Mouse (Mus musculus): ENCODE results near the gene Znrf1. TPM values are rescaled to one million over a fixed set of nuclear protein-coding genes. Genes with fewer than 3 reads are reported as not detected.

Znrf1 gene
- total and polyA plus RNA-seq, 3 experiments = 9.3 to 21.2 (median 9.5) TPM

DNA sequence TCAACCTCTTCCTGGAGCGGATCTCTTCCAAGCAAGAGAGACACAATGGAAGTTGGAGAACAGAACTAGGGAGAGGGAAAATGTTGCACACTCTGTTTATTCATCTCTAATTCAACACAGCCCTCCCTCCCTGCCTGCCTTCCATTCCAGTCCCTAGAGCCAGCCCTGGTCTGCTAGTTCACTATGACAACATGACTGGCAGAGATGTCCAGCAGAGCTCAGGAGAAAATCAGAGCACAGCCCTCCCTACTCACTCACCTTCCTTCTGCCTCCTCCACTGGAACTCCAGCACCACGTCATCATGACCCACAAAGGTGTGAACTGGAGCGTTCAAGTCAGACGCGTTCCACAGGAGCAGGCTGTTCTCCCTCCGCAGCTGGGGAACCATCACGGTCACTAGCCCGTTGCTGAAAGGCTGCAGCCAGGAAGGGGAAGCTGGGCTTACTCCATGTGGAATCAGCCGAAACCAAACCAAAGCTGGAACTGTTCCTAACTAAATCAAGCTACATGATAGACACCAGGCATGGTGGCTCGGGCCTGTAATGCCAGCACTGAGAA is 45.8 kb upstream of the Znrf1 start:
- Histone ChIP-seq H3K9ac (ENCODE audit: insufficient read depth, low read depth) (no peak overlapping the region), H3K27ac (ENCODE audit: insufficient read depth, low read depth) (no peak overlapping the region), H3K4me3 (replicated peaks in 1 of 3; ENCODE audit: low read depth in 2 of 3, low read length in 2 of 3, poor library complexity in 1 of 3) (no peak overlapping the region), H3K79me2 (replicated peaks; ENCODE audit: control insufficient read depth, extremely low read depth, insufficient read depth, poor library complexity, severe bottlenecking) (no peaks in the 10 kb centered on the region), H3K36me3 (replicated peaks in 1 of 2; ENCODE audit: control insufficient read depth in 1 of 2, insufficient read depth in 1 of 2, low read length in 1 of 2) (peaks cover 14 to 79% of the 10 kb centered on the region in 2 experiments), H3K27me3 (replicated peaks) (no peaks in the 10 kb centered on the region), H3K4me1 (ENCODE audit: control insufficient read depth in 1 of 2, insufficient read depth in 2 of 2) (peaks cover 0 to 6% of the 10 kb centered on the region in 2 experiments; a peak in 1 of 4 replicates), H3K9me3 (replicated peaks; ENCODE audit: low read length) (no peaks in the 10 kb centered on the region), H3K4me2 (ENCODE audit: insufficient read depth, low read depth, poor library complexity, severe bottlenecking) (no peak overlapping the region)
- no peak for DNase-seq (ENCODE audit: extremely low read depth)
- dilution Hi-C loops (cut with MboI; ENCODE audit: extremely low pct_ligation_motif_present, extremely low pct_unique_long_range_greater_than_20kb, low sequenced_read_pairs) (no loop called here), in situ Hi-C loops (cut with MboI; ENCODE audit: low pct_ligation_motif_present, low pct_unique_long_range_greater_than_20kb, low sequenced_read_pairs) (no loop called here)
- TF ChIP-seq ZKSCAN1 (IDR thresholded peaks at IDR 0.05; ENCODE audit: borderline replicate concordance, low read depth, low read length) (no peak), JUN (IDR thresholded peaks at IDR 0.05; ENCODE audit: insufficient read depth, low read depth, low read length) (no peak), CHD1 (IDR thresholded peaks at IDR 0.05; ENCODE audit: low read depth, low read length) (no peak), TCF12 (IDR thresholded peaks at IDR 0.05; ENCODE audit: low read depth, low read length) (no peak), CHD2 (IDR thresholded peaks at IDR 0.05; ENCODE audit: low read length) (no peak), ZMIZ1 (IDR thresholded peaks at IDR 0.05; ENCODE audit: low read depth, low read length) (no peak)

DNA sequence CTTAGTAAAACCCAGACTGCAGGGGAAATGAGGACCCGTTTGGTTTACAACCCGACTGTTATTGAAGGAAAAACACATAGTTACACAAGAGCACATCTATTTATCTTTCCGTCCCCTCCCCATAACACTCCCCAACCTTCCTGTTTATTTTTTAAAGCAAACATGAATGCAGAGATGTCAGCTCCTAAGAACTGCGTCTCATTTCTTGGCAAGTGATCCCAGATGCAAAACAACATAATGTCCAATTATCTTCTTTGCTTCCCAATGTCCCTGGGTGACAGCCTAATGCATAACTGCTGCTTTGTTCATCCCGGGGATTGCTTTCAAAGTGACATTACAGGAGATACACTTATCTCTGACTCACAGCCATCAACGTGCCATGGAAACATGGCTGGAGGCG is 44.7 kb upstream of the Znrf1 start:
- in situ Hi-C loops (cut with MboI; ENCODE audit: low pct_ligation_motif_present, low pct_unique_long_range_greater_than_20kb, low sequenced_read_pairs) (no loop called here), dilution Hi-C loops (cut with MboI; ENCODE audit: extremely low pct_ligation_motif_present, extremely low pct_unique_long_range_greater_than_20kb, low sequenced_read_pairs) (no loop called here)
- Histone ChIP-seq H3K36me3 (replicated peaks in 1 of 2; ENCODE audit: control insufficient read depth in 1 of 2, insufficient read depth in 1 of 2, low read length in 1 of 2) (peaks cover 10 to 83% of the 10 kb centered on the region in 2 experiments), H3K4me1 (ENCODE audit: control insufficient read depth in 1 of 2, insufficient read depth in 2 of 2) (peaks cover 0 to 6% of the 10 kb centered on the region in 2 experiments; a peak in 1 of 4 replicates), H3K9me3 (replicated peaks; ENCODE audit: low read length) (no peaks in the 10 kb centered on the region), H3K79me2 (replicated peaks; ENCODE audit: control insufficient read depth, extremely low read depth, insufficient read depth, poor library complexity, severe bottlenecking) (no peaks in the 10 kb centered on the region), H3K4me2 (ENCODE audit: insufficient read depth, low read depth, poor library complexity, severe bottlenecking) (no peak overlapping the region), H3K4me3 (replicated peaks in 1 of 3; ENCODE audit: low read depth in 2 of 3, low read length in 2 of 3, poor library complexity in 1 of 3) (no peak overlapping the region), H3K27me3 (replicated peaks) (no peaks in the 10 kb centered on the region), H3K27ac (ENCODE audit: insufficient read depth, low read depth) (no peak overlapping the region), H3K9ac (ENCODE audit: insufficient read depth, low read depth) (no peak overlapping the region)
- TF ChIP-seq RAD21 (IDR thresholded peaks at IDR 0.05; ENCODE audit: low read depth, low read length) (no peak), UBTF (IDR thresholded peaks at IDR 0.05; ENCODE audit: low read depth, low read length) (no peak), SIN3A (IDR thresholded peaks at IDR 0.05; ENCODE audit: low read length) (no peak), USF1 (IDR thresholded peaks at IDR 0.05; ENCODE audit: low read depth, low read length) (no peak), CHD1 (IDR thresholded peaks at IDR 0.05; ENCODE audit: low read depth, low read length) (no peak)
- no peak for DNase-seq (ENCODE audit: extremely low read depth)

DNA sequence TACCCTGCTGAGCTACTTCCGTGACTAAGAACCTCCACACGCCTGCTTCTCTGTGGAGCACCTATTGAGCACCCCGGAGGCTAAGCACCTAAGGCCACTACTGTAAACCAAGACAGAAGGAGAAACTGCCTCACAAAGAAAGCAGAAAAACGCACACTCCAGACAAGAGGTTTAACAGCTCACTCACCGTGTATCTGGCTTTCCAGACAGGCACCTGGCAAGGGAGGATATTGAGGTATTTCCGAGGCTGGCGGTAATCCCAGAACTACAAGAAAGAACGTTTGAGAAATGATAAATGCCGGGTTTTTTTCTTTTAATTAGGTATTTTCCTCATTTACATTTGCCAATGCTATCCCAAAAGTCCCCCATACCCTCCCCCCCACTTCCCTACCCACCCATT is 43.4 kb upstream of the Znrf1 start:
- no peak overlapping the region for H3K4me2 ChIP-seq (ENCODE audit: insufficient read depth, low read depth, poor library complexity, severe bottlenecking)
- H3K9me3 ChIP-seq (replicated peaks; ENCODE audit: low read length) = no peaks in the 10 kb centered on the region
- H3K4me1 ChIP-seq (ENCODE audit: control insufficient read depth in 1 of 2, insufficient read depth in 2 of 2) = peaks cover 0 to 6% of the 10 kb centered on the region in 2 experiments; a peak in 1 of 4 replicates
- H3K27me3 ChIP-seq (replicated peaks) = no peaks in the 10 kb centered on the region
- no peak for TF ChIP-seq ELF1 (IDR thresholded peaks at IDR 0.05; ENCODE audit: low read depth, low read length)
- no peak for TF ChIP-seq MAX (IDR thresholded peaks at IDR 0.05; ENCODE audit: low read length)
- no peak for TF ChIP-seq JUN (IDR thresholded peaks at IDR 0.05; ENCODE audit: insufficient read depth, low read depth, low read length)
- TF ChIP-seq MXI1 (IDR thresholded peaks at IDR 0.05; ENCODE audit: low read depth, low read length) = no peak
- no peak for TF ChIP-seq ZC3H11A (IDR thresholded peaks at IDR 0.05; ENCODE audit: low read depth, low read length)
- in situ Hi-C loops (cut with MboI; ENCODE audit: low pct_ligation_motif_present, low pct_unique_long_range_greater_than_20kb, low sequenced_read_pairs) = no loop called here
- peaks cover 11 to 80% of the 10 kb centered on the region in 2 experiments for H3K36me3 ChIP-seq (replicated peaks in 1 of 2; ENCODE audit: control insufficient read depth in 1 of 2, insufficient read depth in 1 of 2, low read length in 1 of 2)
- H3K27ac ChIP-seq (ENCODE audit: insufficient read depth, low read depth) = no peak overlapping the region
- dilution Hi-C loops (cut with MboI; ENCODE audit: extremely low pct_ligation_motif_present, extremely low pct_unique_long_range_greater_than_20kb, low sequenced_read_pairs) = no loop called here
- H3K4me3 ChIP-seq (replicated peaks in 1 of 3; ENCODE audit: low read depth in 2 of 3, low read length in 2 of 3, poor library complexity in 1 of 3) = no peak overlapping the region
- H3K9ac ChIP-seq (ENCODE audit: insufficient read depth, low read depth) = no peak overlapping the region
- DNase-seq (ENCODE audit: extremely low read depth) = no peak
- no peaks in the 10 kb centered on the region for H3K79me2 ChIP-seq (replicated peaks; ENCODE audit: control insufficient read depth, extremely low read depth, insufficient read depth, poor library complexity, severe bottlenecking)
